ENCODE assay signal across 29 mouse cellular contexts in the genomic region with DNA sequence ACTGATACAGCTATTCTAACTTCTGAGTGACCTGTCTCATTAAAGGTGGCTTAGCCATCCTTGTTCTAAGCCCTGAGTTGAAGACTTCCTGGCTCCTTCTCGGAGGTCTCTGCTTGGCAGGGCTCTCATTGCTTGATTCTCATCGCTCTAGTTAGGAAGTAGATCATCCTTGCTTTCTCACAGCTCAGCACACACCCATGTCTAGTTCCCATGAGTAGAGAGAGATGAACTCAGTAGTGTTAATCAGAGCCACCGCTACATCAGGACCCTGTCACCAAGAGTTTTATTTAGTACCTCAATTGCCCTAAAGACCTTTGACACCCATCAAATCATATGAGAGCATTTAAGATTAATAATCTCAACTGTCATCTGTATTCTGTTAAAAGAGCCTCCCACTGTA.
"Had no signal": no experiment of that assay in that cellular context is flagged by ENCODE, and none has a peak within 500 bp of the region (broad histone marks: within the 10 kb centered on the region; RNA-seq: fewer than 3 reads in every experiment).

No protein-coding gene starts in this region.

- H3K4me2 ChIP-seq: embryonic facial prominence, embryonic 12.5 days; embryonic facial prominence, embryonic 13.5 days; embryonic facial prominence, embryonic 15.5 days; forebrain, embryonic 12.5 days; forebrain, embryonic 13.5 days; forebrain, embryonic 15.5 days had no signal

- H3K27me3 ChIP-seq: embryonic facial prominence, embryonic 12.5 days; embryonic facial prominence, embryonic 15.5 days; forebrain, embryonic 13.5 days; forebrain, embryonic 15.5 days had no signal

- H3K4me1 ChIP-seq: embryonic facial prominence, embryonic 12.5 days; embryonic facial prominence, embryonic 13.5 days; embryonic facial prominence, embryonic 15.5 days; forebrain, embryonic 10.5 days; forebrain, embryonic 12.5 days; forebrain, embryonic 13.5 days; forebrain, embryonic 15.5 days had no signal

- H3K9me3 ChIP-seq: embryonic facial prominence, embryonic 10.5 days; embryonic facial prominence, embryonic 12.5 days; embryonic facial prominence, embryonic 13.5 days; embryonic facial prominence, embryonic 15.5 days; forebrain, embryonic 10.5 days; forebrain, embryonic 12.5 days; forebrain, embryonic 13.5 days; forebrain, embryonic 15.5 days had no signal

- H3K9ac ChIP-seq: embryonic facial prominence, embryonic 12.5 days; embryonic facial prominence, embryonic 13.5 days; embryonic facial prominence, embryonic 15.5 days; forebrain, embryonic 12.5 days; forebrain, embryonic 13.5 days; forebrain, embryonic 15.5 days; forebrain, postnatal 0 days had no signal

- H3K27ac ChIP-seq: embryonic facial prominence, embryonic 10.5 days; embryonic facial prominence, embryonic 12.5 days; embryonic facial prominence, embryonic 13.5 days; embryonic facial prominence, embryonic 15.5 days; forebrain, embryonic 10.5 days; forebrain, embryonic 12.5 days; forebrain, embryonic 13.5 days; forebrain, embryonic 15.5 days; gastrocnemius, adult 2 months; heart, adult 2 months had no signal

- DNase-seq: cerebellum, adult 2 months; cerebellum, adult 8-10 months; cerebellum, adult 9-10 months; cerebellum, adult 9-11 months; cerebellum, postnatal 10 days; cerebellum, postnatal 14 days; cerebellum, postnatal 25 days; cerebellum, postnatal 36 days; embryo, embryonic 11 days; forebrain, postnatal 0 days; gastrocnemius, adult 2 months; gastrocnemius, postnatal 10 days; gastrocnemius, postnatal 14 days; gastrocnemius, postnatal 25 days; gastrocnemius, postnatal 36 days; heart, adult 11 months; heart, adult 18-20 months; heart, adult 2 months had no signal

- ATAC-seq: forebrain, embryonic 13.5 days; forebrain, embryonic 14.5 days; forebrain, embryonic 15.5 days; forebrain, embryonic 16.5 days; forebrain, postnatal 0 days had no signal

- H3K4me3 ChIP-seq: embryonic facial prominence, embryonic 10.5 days; embryonic facial prominence, embryonic 12.5 days; embryonic facial prominence, embryonic 13.5 days; embryonic facial prominence, embryonic 15.5 days; erythroblast, embryonic 14.5 days; forebrain, embryonic 10.5 days; forebrain, embryonic 12.5 days; forebrain, embryonic 13.5 days; forebrain, embryonic 15.5 days; gastrocnemius, adult 2 months; heart, adult 2 months had no signal

- H3K36me3 ChIP-seq: embryonic facial prominence, embryonic 10.5 days; embryonic facial prominence, embryonic 12.5 days; embryonic facial prominence, embryonic 13.5 days; embryonic facial prominence, embryonic 15.5 days; forebrain, embryonic 10.5 days; forebrain, embryonic 12.5 days; forebrain, embryonic 15.5 days had no signal
